Mouse (Mus musculus): ENCODE results near the gene Lbx1.

Gene Lbx1

DNA sequence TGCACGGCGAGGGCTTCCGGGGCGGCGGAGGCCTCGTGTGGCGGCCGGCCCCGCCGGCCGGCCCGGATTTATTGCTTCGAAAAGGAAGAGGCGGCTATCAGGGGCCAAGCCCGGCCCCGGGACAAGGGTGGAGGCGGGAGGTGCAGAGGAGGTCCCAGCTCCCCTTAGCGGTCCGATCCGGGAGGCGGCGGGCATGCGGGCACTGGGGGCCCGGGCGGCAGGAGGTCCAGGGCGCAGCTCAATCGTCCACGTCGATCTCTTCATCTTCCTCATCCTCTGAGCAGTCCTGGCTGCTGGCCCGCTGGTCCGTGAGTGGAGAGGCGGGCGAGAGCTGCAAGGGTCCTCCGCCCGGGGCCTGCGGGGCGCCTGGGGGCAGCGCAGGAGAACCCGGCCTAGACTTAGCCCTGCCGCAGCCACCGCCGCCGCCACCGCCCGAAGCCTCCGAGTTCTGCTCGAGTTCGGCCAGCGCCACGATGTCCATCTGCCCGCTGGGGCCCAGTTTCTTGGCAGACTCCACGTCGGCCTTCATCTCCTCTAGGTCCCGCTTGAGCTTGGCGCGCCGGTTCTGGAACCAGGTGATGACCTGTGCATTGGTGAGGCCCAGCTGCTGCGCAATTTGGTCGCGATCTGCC, 2.0 kb downstream of the Lbx1 start:
- DNase-seq (ENCODE audit: low spot score): no peak

- DNase-seq (ENCODE audit: low spot score): no peak
Measured at GRCm38 (mm10) chr19:45232443-45233410, 2.9 kb downstream of the Lbx1 start.

- no peak for DNase-seq (ENCODE audit: low spot score)
Measured at GRCm38 (mm10) chr19:45232036-45232410, 3.6 kb downstream of the Lbx1 start.

DNA sequence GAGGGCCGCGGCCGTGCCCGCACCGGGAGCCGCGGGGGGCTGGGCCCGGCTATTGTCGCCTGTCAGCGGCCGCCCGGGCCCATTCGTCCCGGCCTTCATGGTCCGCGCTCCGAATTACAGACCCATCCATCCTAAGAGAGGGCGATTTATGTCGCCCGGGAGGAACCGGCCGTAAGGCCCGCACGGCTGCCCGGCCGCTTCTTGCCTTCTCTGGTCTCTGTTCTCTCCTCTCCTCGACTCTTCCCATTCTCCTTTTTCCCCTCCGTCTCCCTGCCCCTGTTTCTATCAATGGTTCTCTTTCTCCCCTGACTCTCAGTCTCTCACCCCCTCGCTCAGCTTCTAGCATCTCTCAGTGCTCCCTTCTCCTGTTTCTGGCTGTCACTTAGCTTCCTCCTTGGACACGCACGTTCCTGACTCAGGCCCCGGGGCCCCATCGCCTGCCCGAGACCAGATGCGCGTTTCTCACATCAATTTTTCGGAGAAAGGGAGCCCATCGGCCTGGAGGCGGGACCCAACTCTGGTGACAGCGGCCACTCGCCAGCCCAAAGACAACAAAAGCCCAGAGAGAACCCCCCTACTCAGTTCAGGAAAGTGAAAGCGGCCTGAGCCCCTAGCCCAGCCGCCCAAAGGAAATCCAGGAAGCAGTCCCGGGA, 4.1 kb downstream of the Lbx1 start:
- no peak for DNase-seq (ENCODE audit: low spot score)

- DNase-seq (ENCODE audit: low spot score): no peak
Measured at GRCm38 (mm10) chr19:45230848-45231382, 4.7 kb downstream of the Lbx1 start.

DNA sequence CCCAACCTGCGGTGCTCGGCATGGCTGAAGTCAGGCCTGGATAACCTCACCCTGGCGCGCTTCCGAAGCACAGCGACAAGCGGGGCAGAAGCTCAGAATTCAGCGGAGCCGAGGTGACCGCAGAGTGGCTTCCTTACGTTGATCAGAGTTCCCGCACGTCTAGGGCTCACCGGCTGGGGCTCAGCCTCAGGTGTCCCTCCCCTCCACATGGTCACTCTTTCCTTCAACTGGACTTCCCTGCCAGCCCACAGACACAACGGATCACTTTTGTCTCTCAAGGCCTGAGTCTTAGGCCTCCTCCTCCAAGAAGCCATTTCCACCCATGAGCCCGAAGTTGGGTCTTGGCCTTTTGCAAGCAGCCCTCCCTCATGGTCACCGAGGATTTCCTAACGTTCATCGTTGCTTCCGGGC, 5.4 kb downstream of the Lbx1 start:
- no peak for DNase-seq (ENCODE audit: low spot score)

DNA sequence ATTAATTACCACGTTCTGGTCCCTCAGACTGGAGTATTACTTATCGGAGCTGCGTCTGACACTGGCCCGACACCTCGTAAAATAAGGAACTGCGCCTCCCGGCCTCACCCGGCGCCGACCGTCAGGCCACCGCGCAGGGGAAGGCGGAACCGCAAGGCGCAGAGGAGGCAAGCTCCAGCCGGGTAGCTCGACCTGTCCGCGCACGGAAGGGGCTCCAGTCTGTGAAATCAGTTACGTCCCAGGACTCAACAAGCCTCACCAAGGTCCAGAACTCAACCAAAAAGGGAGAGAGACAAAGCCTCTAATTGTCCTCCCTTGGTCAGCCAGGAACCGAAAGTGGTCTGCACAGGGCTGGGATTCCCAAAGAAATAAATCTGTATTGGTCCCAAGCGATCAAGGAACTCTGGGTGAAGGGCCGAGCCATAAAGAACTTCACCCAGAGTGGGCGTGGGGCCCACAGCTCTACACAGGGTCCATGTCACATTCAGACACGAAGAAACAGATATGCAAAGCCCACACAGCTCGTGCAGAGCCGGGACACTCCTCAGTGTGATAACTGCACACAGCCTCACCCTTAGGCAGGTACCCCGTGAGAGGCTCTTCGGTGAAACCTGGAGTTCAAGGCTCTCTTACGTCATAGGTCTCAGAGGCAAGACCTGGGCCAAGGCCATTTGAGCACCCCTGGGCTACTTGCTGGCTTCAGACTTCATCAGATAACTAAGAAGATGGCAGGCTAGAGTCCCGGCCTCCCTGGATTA, 6.1 kb downstream of the Lbx1 start:
- DNase-seq (ENCODE audit: low spot score): no peak

DNA sequence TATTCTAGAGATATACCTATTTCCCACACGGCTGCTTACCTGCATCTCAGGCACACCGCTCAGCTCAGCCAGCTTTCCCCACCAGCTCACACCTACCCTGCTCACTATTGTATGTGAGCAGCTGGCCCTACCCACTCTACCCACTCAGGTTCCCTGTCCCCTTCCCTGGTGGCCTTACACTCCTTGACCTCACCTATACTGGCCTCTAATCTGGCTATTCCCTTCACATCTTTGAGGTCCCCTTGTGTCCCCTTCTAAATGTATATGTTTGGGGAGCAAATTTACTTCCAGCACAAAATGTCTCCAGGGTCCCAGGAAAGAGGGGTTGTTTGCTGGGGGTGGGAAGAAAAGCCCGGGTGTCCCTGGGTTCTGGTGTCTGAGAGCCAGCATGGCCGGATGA, 6.8 kb downstream of the Lbx1 start:
- DNase-seq (ENCODE audit: low spot score): no peak

- no peak for DNase-seq (ENCODE audit: low spot score)
Measured at GRCm38 (mm10) chr19:45228097-45228496, 7.5 kb downstream of the Lbx1 start.

- DNase-seq (ENCODE audit: low spot score): no peak
Measured at GRCm38 (mm10) chr19:45227671-45228070, 7.9 kb downstream of the Lbx1 start.

DNA sequence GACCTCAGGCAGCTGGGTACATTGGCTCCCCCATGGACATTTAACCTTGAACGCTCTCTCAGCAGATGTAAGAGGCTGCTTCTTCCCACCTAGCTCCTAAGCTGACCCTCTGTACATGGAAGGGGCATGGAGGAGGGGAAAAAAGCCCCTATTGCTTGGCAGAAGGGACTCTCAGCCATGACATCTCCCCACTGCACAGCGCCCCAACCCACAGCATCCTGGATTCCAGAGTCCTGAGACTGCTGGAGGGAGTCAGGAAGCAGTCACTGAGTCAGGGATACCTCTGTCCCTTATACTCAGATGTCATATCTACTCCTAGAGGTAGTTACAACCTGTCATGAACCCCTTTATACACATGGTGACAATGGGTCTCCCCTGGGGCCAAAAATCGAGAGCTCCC, 8.6 kb downstream of the Lbx1 start:
- no peak for DNase-seq (ENCODE audit: low spot score)

DNA sequence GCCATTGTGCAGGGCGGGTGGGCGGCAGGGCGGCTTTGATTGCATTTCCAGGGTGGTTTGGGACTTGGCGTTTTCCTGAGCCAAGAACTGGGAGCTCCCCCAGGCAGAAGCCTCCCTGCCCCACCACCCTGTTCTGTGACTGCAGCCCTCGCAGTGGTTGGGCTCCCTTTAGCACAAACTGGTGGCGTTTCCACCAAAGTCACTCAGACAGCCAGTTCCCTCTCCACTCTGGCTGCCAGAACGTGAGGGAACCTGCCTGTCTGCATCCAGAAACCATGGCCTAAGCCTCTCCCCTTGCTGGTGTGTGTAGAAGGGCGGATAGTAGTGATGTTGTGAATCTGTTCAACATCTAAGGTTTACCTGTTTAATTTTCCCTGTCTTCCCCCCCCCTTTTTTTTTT, 9.4 kb downstream of the Lbx1 start:
- no peak for DNase-seq (ENCODE audit: low spot score)

DNA sequence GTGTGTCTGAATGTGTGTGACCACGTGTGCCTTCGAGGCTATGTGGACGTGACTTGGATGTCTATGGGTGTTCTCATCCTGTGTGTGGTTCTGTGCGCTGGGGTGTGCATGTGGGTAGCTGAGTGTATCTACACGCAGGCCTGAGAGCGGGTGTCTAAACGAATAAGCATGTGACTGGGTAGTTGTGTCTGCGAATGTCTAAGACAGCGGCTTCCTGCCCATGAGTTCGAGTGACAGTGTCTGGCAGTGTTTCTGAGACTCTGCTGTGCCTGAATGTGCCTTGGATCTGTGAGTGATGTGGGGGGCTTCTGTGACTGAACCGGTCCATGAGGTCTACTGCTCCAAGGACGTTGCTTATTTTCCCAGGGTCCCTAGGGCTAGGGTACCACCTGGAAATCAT, 10.5 kb downstream of the Lbx1 start:
- DNase-seq (ENCODE audit: low spot score): no peak

- DNase-seq (ENCODE audit: low spot score): no peak
Measured at GRCm38 (mm10) chr19:45224286-45224559, 11.4 kb downstream of the Lbx1 start.

DNA sequence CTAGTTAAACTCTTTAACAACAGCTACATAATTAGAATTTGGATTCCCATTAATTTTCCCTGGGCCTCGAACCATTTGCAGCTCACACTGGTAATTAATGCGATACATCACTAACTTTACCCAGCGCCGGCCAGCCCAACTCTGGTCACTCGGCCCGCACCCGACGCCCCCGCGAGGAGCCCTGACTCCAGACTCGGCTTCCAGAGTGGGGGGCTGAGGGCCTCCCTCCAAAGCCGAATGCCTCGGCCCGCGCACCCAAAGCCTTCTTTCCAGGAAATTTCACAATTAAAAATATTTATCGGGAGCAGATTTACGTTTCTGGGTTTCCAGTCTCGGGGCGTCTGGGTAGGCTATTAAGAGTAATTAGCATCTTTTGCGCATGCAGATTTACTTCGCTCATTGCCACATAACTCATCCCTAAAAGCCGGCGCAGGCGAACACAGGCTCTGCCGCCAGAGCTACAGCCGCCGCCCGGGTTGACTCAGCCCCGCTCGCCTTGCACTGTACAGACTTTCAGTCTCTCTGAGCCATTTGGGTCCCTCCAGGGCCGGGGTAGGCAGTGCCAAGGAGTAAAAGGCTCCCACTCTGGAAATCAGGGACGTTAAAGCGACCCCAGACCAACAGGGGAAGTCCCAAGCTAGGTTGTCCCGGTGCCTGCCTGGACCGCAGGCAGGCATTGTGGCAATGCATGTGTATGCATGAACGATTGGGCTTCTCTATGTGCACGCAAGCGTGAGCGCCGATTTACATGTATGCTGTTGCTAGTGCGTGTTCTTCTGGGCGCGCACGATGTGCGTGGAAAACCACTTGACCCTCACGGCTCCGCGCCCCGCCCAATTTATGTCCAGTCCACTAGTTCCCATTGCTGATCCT, 12.0 kb downstream of the Lbx1 start:
- no peak for DNase-seq (ENCODE audit: low spot score)

DNA sequence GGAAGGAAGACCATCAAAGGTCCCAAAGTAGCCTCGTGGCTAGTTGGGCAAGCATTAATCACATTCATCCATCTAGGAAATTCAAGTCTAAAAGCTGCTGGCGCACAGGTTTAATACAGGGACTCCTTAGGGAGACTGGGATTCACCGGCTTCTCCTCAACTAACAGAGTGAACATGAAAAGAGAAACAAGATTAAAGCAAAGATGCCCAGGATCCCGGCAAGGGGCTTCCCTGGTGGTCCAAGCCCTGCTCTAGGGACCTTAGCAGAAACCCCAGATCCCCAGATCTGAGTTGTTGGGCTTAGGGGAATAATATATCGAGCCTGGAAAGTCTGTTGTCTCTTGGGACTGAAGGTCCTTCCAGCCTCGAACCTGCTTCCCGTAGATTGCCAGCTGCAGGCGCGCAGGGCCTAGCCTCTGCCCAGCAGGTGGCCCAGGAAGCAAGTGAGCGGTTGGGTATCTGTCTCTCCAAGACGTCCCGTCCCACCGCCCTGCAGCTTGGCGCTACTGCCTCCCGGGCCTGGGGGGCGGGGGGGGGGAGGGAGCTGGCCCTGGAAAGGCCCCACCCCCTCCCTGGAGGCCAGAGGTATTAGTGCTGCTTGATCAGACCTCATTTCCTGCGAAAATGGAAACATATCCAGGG, 13.3 kb downstream of the Lbx1 start:
- DNase-seq (ENCODE audit: low spot score): no peak

- DNase-seq (ENCODE audit: low spot score): no peak
Measured at GRCm38 (mm10) chr19:45221458-45221783, 14.2 kb downstream of the Lbx1 start.

- DNase-seq (ENCODE audit: low spot score): peak; percentile 63
Measured at GRCm38 (mm10) chr19:45220593-45221457, 14.8 kb downstream of the Lbx1 start.

DNA sequence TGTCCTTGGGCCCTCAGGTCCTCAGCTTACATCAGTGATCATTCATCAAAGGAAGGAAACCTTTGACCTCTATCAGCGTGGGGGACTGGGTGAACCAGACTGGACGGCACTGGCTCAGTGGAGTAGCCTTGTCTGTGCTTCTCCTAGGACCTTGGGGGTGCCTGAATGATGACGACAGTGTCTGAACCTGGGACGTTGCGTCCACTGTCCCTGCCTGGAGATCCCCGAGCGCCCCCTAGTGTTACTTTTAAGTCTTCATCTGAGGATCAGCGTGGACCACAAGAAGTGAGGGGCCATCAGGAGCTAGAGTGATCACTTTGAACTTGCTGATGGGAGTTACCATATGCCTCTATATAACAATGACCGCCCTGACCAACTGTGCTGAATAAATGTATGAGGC, 19.4 kb downstream of the Lbx1 start:
- DNase-seq (ENCODE audit: low spot score): no peak

DNA sequence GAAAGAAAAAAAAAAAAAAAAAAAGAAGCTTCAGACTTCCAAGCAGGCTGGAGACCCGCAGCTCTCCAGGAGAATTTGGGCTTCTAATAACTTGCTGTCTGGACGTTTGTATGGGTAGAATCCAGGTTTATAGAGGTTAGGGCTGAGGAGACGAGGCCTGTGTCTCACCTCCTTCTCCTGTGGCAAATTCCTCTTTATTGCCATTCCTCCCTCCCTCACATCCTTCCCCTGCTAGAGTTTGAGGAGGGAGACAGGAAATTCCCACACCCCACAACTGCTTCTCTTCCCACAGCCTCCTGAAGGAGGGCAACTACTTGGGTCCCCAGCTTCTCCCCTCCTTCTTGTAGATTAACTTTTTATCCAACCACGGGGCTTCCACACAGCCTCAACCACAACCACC, 20.2 kb downstream of the Lbx1 start:
- DNase-seq (ENCODE audit: low spot score): no peak
